Mouse (Mus musculus) midbrain, embryonic 10.5 days (tissue): ENCODE results near the gene Col7a1. TPM values are rescaled to one million over a fixed set of nuclear protein-coding genes. Genes with fewer than 3 reads are reported as not detected.

Experiments used
- DNase-seq: peaks from one replicate; pipeline ENCODE4 v3.0.0-alpha.2; 2017; ENCODE audit warnings: low spot score
- H3K27ac ChIP-seq: fragments of 300-500 bp; sonication (generic); replicated peaks from 2 replicates; pipeline ENCODE4 v1.5.1; 2016; ENCODE audit warnings: mild to moderate bottlenecking
- H3K27me3 ChIP-seq: fragments of 300-500 bp; sonication (generic); 2 replicates; pipeline ENCODE4 v1.6.1; 2016; ENCODE audit warnings: low read depth, mild to moderate bottlenecking; ENCODE audit not compliant: poor library complexity, severe bottlenecking
- H3K36me3 ChIP-seq: fragments of 300-500 bp; sonication (generic); 2 replicates; pipeline ENCODE4 v1.6.1; 2016; ENCODE audit warnings: mild to moderate bottlenecking, moderate library complexity
- H3K4me1 ChIP-seq: fragments of 300-500 bp; sonication (generic); 2 replicates; pipeline ENCODE4 v1.6.1; 2016
- H3K4me3 ChIP-seq: fragments of 300-500 bp; sonication (generic); 2 replicates; pipeline ENCODE4 v1.5.1; 2016; ENCODE audit warnings: mild to moderate bottlenecking, moderate library complexity
- H3K9me3 ChIP-seq: fragments of 300-500 bp; sonication (generic); replicated peaks from 2 replicates; pipeline ENCODE4 v1.6.1; 2016; ENCODE audit warnings: mild to moderate bottlenecking
- WGBS: fragments of 180-500 bp; shearing (Covaris S2); methylation state at CpG from one replicate; pipeline ENCODE4 v1.1.7; 2016; 5-methylcytosine and 5-hydroxymethylcytosine counted together
- polyA plus RNA-seq: library from polyadenylated mRNA; unstranded; fragments of >200 nt; fragmentation: Nextera tagmentation; extraction: Ambion mirVana; gene quantifications from 2 replicates; pipeline ENCODE4 v1.2.1, GENCODE M21; 2016

Gene Col7a1
- polyA plus RNA-seq, 1 experiment from 2014 or later, result 2.4 TPM

GRCm38 (mm10) chr9:108990462-108990820 is 37.1 kb downstream of the Col7a1 start:
- H3K27me3 ChIP-seq, result no peaks in the 10 kb centered on the region
- 0 out of 2 replicates have a peak overlapping the region, but pooled peaks have one; percentile 10 for H3K27ac ChIP-seq
- WGBS, result 75% methylated on average over 7 of the region's 7 CpGs
- H3K4me3 ChIP-seq, result peak overlapping the region; percentile 61; the same call in 1 of the 2 replicates
- peaks cover 32% of the 10 kb centered on the region for H3K4me1 ChIP-seq
- no peaks in the 10 kb centered on the region for H3K9me3 ChIP-seq
- no peaks in the 10 kb centered on the region for H3K36me3 ChIP-seq
- no peak for DNase-seq

DNA sequence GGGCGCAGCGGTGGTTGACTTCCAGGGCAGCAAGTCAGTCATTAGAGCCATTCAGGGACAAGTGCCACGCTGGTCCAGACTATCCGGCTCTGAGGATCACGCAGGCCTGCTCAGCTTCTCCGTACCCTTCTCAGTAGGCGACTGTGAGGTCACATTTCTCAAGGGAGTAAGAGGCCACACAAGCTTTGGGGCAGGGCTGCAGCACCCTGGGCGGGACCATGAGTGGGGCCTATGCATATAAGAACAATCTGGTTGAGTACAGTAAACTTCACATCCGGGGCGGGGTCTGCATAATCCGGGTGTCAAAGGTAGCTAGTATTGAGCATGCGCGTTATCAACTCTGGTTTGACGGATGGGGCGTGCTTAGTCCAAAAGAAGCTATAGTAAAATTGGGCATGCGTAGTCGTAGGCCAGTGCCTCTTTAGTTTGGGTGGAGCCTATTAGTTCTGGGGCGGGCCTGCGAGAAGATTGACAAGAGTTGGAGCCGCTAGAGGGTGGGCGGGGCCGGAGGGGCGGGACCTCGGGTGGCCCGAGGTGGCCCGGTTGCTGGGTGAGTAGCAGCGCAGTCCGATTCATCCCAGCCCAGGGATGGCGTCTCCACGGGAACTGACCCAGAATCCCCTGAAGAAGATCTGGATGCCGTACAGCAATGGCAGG is 38.2 kb downstream of the Col7a1 start, which contains the start of gene Pfkfb4:
Gene Pfkfb4, plus strand, starts transcription at position 351 of the 657 bp plus-strand sequence.
- peak; percentile 95 for DNase-seq
- WGBS, result 2% methylated on average over 31 of the region's 31 CpGs
- Histone ChIP-seq H3K4me3 (peak within 1 kb of the TSS; percentile 61), H3K36me3 (no peaks in the 10 kb centered on the region), H3K27me3 (no peaks in the 10 kb centered on the region), H3K27ac (peak within 1 kb of the TSS; percentile 90), H3K9me3 (no peaks in the 10 kb centered on the region), H3K4me1 (peaks cover 32% of the 10 kb centered on the region)

GRCm38 (mm10) chr9:108992085-108992469 is 38.7 kb downstream of the Col7a1 start:
- 7% methylated on average over 18 of the region's 18 CpGs for WGBS
- H3K27me3 ChIP-seq, result no peaks in the 10 kb centered on the region
- no peak for DNase-seq
- H3K4me3 ChIP-seq, result peak overlapping the region; percentile 61
- peaks cover 32% of the 10 kb centered on the region for H3K4me1 ChIP-seq
- peak overlapping the region; percentile 90 for H3K27ac ChIP-seq
- no peaks in the 10 kb centered on the region for H3K36me3 ChIP-seq
- H3K9me3 ChIP-seq, result no peaks in the 10 kb centered on the region

DNA sequence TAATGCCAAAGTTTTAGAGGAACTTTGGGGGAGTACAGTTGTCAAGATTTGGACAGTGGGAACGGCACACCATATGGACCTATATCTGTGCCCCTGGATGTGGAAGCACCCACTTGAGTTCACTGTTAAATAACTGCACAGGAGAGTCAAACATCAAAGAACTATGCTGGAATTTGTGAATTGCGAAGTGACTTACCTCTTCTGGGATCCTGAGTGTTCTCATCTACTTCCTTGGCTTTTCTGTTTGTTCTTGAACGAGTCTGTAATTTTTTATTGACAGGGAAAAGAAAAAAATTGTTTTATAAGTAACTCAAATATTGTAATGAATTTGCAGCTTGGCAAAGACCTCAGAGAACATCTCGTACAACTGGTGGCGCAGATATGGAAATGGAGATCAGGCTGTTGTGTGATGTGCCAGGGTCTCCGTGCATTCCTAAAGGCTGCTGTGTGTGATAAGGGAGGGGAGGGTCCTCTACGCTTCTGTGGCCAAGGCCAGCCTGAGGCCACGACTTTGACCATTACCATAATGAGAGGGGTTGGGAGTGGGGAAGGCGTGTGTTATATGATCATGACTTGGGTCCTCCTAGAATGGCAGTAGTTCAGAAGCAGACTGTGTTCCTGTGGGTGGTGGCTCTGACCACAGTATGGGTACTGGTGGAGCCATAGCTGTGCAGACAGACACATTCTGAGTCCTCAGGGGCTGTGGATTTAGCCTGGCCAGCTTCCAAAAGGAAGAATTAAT is 39.4 kb downstream of the Col7a1 start:
- Histone ChIP-seq H3K27me3 (no peaks in the 10 kb centered on the region), H3K9me3 (no peaks in the 10 kb centered on the region), H3K4me1 (peaks cover 29% of the 10 kb centered on the region), H3K4me3 (peak overlapping the region; percentile 61), H3K27ac (no peak overlapping the region), H3K36me3 (no peaks in the 10 kb centered on the region)
- 85% methylated on average over 9 of the region's 9 CpGs for WGBS
- DNase-seq, result no peak

- no peak overlapping the region for H3K27ac ChIP-seq
- WGBS, result 80% methylated on average over 9 of the region's 9 CpGs
- DNase-seq, result no peak
- no peaks in the 10 kb centered on the region for H3K36me3 ChIP-seq
- H3K9me3 ChIP-seq, result no peaks in the 10 kb centered on the region
- peaks cover 9% of the 10 kb centered on the region for H3K4me1 ChIP-seq
- no peak overlapping the region for H3K4me3 ChIP-seq
- H3K27me3 ChIP-seq, result no peaks in the 10 kb centered on the region
Observed at GRCm38 (mm10) chr9:108996411-108996810, 43.0 kb downstream of the Col7a1 start.

GRCm38 (mm10) chr9:108998287-108999166 is 45.1 kb downstream of the Col7a1 start:
- Histone ChIP-seq H3K9me3 (no peaks in the 10 kb centered on the region), H3K27me3 (no peaks in the 10 kb centered on the region), H3K4me3 (no peak overlapping the region), H3K36me3 (no peaks in the 10 kb centered on the region), H3K4me1 (no peaks in the 10 kb centered on the region), H3K27ac (no peak overlapping the region)
- no peak for DNase-seq
- 86% methylated on average over 19 of the region's 19 CpGs for WGBS

- WGBS, result 91% methylated on average over 4 of the region's 4 CpGs
- Histone ChIP-seq H3K9me3 (no peaks in the 10 kb centered on the region), H3K4me1 (no peaks in the 10 kb centered on the region), H3K36me3 (no peaks in the 10 kb centered on the region), H3K4me3 (no peak overlapping the region), H3K27ac (no peak overlapping the region), H3K27me3 (no peaks in the 10 kb centered on the region)
- DNase-seq, result no peak
Observed at GRCm38 (mm10) chr9:108999167-108999526, 45.8 kb downstream of the Col7a1 start.

GRCm38 (mm10) chr9:109000726-109001125 is 47.3 kb downstream of the Col7a1 start:
- Histone ChIP-seq H3K27me3 (no peaks in the 10 kb centered on the region), H3K4me1 (no peaks in the 10 kb centered on the region), H3K4me3 (no peak overlapping the region), H3K9me3 (no peaks in the 10 kb centered on the region), H3K36me3 (no peaks in the 10 kb centered on the region), H3K27ac (no peak overlapping the region)
- 13% methylated on average over 3 of the region's 3 CpGs for WGBS
- DNase-seq, result peak; percentile 65

DNA sequence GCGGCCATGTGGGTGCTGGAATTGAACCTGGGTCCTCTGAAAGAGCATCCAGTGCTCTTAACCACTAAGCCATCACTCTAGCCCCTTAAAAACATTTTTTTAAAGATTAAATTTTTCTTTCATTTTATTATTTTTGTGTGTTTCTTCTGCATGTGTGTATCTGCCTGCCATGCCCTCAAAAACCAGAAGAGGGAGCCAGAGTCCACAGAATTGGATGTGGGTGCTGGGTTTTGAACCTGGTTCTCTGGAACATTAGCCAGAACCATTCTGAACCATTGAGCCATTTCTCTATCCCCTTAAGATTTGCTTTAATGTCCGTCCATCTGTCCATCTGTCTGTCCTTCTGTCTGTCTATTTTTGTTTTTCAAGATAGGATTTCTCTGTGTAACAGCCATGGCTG is 49.8 kb downstream of the Col7a1 start:
- WGBS, result 57% methylated on average over 2 of the region's 2 CpGs
- Histone ChIP-seq H3K4me3 (no peak overlapping the region), H3K4me1 (peaks cover 9% of the 10 kb centered on the region), H3K27ac (no peak overlapping the region), H3K36me3 (no peaks in the 10 kb centered on the region), H3K9me3 (no peaks in the 10 kb centered on the region), H3K27me3 (no peaks in the 10 kb centered on the region)
- DNase-seq, result peak; percentile 54

DNA sequence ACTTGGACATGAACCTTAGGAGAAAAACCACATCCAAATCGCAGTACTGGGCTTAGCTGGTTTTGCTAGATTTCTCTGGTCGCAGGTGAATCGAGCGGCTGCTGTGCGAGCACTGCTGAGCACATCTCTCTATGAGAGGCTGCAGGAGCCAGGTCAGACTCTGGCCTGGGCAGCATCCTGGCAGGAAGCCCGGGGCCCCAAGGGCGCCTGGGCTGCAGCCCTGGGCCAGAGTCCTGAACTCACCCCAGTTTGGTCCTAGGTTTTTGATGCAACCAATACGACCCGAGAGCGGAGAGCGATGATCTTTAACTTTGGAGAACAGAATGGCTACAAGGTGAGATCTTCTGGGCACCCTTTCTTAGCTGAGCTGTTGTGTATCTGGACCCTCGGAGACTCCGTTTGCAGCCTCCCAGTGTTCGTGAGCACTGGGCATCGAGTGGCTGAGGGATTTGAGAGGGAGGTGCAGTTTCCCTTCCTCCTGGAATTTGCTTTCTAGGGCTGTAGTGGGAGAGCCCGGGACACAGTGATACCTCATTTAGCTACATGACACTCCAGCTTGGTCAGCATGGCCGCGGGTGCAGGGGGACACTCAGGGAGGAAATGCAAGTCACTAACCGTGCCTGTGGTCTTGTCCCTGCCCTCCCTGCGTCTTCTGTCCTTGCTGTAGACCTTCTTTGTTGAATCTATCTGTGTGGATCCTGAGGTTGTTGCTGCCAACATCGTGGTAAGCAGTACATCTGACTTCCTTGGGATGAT is 53.8 kb downstream of the Col7a1 start:
- H3K27me3 ChIP-seq, result no peaks in the 10 kb centered on the region
- no peak overlapping the region for H3K4me3 ChIP-seq
- peak overlapping the region; percentile 65; the same call in 1 of the 2 replicates for H3K27ac ChIP-seq
- H3K4me1 ChIP-seq, result peaks cover 12% of the 10 kb centered on the region
- H3K9me3 ChIP-seq, result no peaks in the 10 kb centered on the region
- WGBS, result 85% methylated on average over 21 of the region's 21 CpGs
- H3K36me3 ChIP-seq, result no peaks in the 10 kb centered on the region
- DNase-seq, result no peak

GRCm38 (mm10) chr9:109008081-109008480 is 54.7 kb downstream of the Col7a1 start:
- Histone ChIP-seq H3K27me3 (no peaks in the 10 kb centered on the region), H3K36me3 (no peaks in the 10 kb centered on the region), H3K4me1 (peaks cover 12% of the 10 kb centered on the region), H3K27ac (peak overlapping the region; percentile 65), H3K4me3 (no peak overlapping the region), H3K9me3 (no peaks in the 10 kb centered on the region)
- 84% methylated on average over 9 of the region's 9 CpGs for WGBS
- no peak for DNase-seq

DNA sequence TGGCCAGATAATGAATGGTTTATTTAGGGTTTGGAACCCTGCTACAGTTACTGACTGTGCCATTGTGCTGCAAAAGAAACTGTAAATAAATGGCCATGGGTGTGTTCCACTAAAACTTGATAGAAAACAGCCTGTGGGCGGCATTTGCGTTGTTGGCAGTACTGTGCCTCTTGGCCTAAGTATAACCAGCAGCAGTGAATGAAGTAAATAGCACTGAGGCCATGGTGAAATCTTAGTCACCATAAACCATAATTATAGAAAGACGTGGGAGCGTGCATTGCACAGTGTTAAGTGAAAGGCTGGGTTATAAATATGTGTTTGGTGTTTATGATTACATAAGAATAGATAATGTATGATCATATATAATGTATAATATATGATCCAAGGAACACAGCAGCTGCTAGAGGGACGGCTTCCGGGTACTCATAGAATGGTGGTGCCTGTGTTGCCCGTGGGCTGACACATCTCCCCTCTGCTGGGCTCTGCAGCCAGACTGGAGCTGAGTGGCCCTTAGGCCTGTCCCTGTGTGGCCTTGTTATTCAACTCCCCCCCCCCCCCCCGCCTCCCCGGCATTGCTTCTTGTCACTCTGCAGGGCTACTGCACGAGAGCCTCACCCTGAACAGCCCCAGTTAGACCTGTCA is 55.7 kb downstream of the Col7a1 start:
- H3K27ac ChIP-seq, result no peak overlapping the region; the same call in 1 of the 2 replicates
- no peaks in the 10 kb centered on the region for H3K36me3 ChIP-seq
- DNase-seq, result no peak
- peaks cover 12% of the 10 kb centered on the region for H3K4me1 ChIP-seq
- no peak overlapping the region for H3K4me3 ChIP-seq
- no peaks in the 10 kb centered on the region for H3K9me3 ChIP-seq
- WGBS, result 71% methylated on average over 10 of the region's 10 CpGs
- no peaks in the 10 kb centered on the region for H3K27me3 ChIP-seq
